Mouse (Mus musculus) small intestine, adult 2 months (tissue): Measurements from ENCODE around the gene Ltn1.

Source experiments
- CTCF ChIP-seq: fragments of 200-500 bp; IDR thresholded peaks from 2 replicates; pipeline ENCODE4 v1.5.1; 2012; ENCODE audit warnings: low read depth, mild to moderate bottlenecking, control low read depth, inconsistent platforms, low read length, moderate library complexity, mixed read lengths; ENCODE audit not compliant: insufficient replicate concordance, insufficient read length; ENCODE audit errors: extremely low read depth
- POLR2A ChIP-seq: fragments of 200-500 bp; IDR thresholded peaks from 2 replicates; pipeline ENCODE4 v1.6.1; 2012; ENCODE audit warnings: low read depth, mild to moderate bottlenecking, control low read depth, inconsistent platforms, low read length, moderate library complexity

DNA sequence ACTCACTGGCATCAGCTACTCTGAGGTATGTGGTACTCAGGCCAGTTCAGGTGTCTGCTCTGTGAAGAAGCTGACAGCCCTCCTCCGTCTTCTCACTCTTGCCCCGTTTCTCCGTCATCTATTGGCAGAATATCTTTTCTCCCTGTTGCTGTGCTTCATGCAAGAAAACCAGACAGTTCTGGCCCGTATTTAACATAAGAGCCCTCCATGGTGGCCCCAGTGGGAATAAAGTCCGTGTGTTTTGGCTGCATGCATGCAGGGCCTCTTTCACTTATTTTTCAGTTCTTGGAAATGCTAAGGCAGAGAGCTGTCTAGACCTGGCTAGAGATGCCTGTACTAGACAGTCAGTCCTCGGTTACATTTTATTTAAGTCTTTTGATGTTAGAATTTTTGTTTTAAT lies 72.3 kb downstream of the Ltn1 start:
- no peak for TF ChIP-seq CTCF
- no peak for TF ChIP-seq POLR2A
